8 mouse cellular contexts compared by ENCODE assay signal in the genomic region with DNA sequence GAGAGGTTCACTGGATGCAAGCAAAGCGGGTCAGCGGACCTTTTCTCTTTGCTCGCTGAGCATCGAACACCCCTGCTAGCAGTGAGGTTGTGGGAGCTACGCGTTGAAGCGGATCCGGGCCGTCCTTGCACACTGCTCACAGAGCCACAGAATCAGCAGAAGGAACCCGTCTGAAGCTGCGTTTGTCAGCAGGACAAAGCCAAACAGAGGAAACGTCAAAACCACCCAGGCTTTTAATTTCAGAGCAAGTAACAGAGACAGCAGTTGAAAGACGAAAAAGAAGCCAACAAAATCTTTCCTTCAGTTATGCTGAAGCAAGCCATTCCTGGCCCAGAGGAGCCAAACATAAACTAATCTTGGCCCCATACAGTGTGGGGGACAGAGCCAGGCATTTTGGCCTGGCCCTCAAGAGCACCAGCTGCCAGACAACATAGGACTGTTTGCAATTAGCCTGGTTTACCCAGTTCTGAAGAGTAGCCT.
DNase-seq lines count a peak whose midpoint lies in the region; ATAC-seq lines count a peak whose summit lies in the region.

No protein-coding gene starts in this region.

- H3K27me3 ChIP-seq in heart, embryonic 12.5 days (replicated peaks) = no peaks in the 10 kb centered on the region
- H3K27me3 ChIP-seq in embryonic facial prominence, embryonic 11.5 days (ENCODE audit: control insufficient read depth, insufficient read depth, low read length) = no peaks in the 10 kb centered on the region

- no peak for ATAC-seq in heart, embryonic 12.5 days (ENCODE audit: insufficient number of reproducible peaks, low FRiP score)
- peak; percentile 59; the same call in 1 of the 2 replicates for ATAC-seq in embryonic facial prominence, embryonic 11.5 days (replicated peaks; ENCODE audit: insufficient number of reproducible peaks, low FRiP score, low TSS enrichment, low read depth)

- H3K4me3 ChIP-seq in heart, embryonic 12.5 days = no peak overlapping the region
- no peak overlapping the region for H3K4me3 ChIP-seq in embryonic facial prominence, embryonic 11.5 days (ENCODE audit: low read depth, low read length)

- no peaks in the 10 kb centered on the region for H3K9me3 ChIP-seq in heart, embryonic 12.5 days (replicated peaks)
- H3K9me3 ChIP-seq in embryonic facial prominence, embryonic 11.5 days (replicated peaks; ENCODE audit: control insufficient read depth, low read length) = no peaks in the 10 kb centered on the region

- H3K4me2 ChIP-seq in heart, embryonic 12.5 days = no peak overlapping the region
- H3K4me2 ChIP-seq in embryonic facial prominence, embryonic 11.5 days (ENCODE audit: low read depth, low read length) = no peak overlapping the region

- intact Hi-C loops in heart, postnatal 10 days (cut with DNase I) = no loop called here

- H3K4me1 ChIP-seq in heart, embryonic 12.5 days (replicated peaks) = no peaks in the 10 kb centered on the region
- H3K4me1 ChIP-seq in embryonic facial prominence, embryonic 11.5 days (ENCODE audit: control insufficient read depth, insufficient read depth, low read length) = no peaks in the 10 kb centered on the region

- DNase-seq in heart, adult 11 months = peak; percentile 95
- peak; percentile 49 for DNase-seq in embryonic facial prominence, embryonic 11.5 days (ENCODE audit: low spot score)
- DNase-seq in heart, postnatal 10 days = peak; percentile 49 to 64
- DNase-seq in lung, postnatal 4 days = peak; percentile 38 to 83
- no peak for DNase-seq in thymus, postnatal 10 days (ENCODE audit: low spot score in 2 of 2)
- DNase-seq in adrenal gland, adult (ENCODE audit: inconsistent age in 2 of 2, low spot score in 1 of 2) = no peak
- no peak for DNase-seq in thymus, postnatal 0 days (ENCODE audit: low spot score)

- no peaks in the 10 kb centered on the region for H3K36me3 ChIP-seq in heart, embryonic 12.5 days
- H3K36me3 ChIP-seq in embryonic facial prominence, embryonic 11.5 days (replicated peaks; ENCODE audit: control insufficient read depth, insufficient read depth, low read depth, low read length) = no peaks in the 10 kb centered on the region

- H3K9ac ChIP-seq in heart, embryonic 12.5 days = no peak overlapping the region
- no peak overlapping the region for H3K9ac ChIP-seq in embryonic facial prominence, embryonic 11.5 days (replicated peaks; ENCODE audit: low read length)

- WGBS in heart, embryonic 12.5 days = 61% methylated on average over 13 of the region's 13 CpGs
- WGBS in embryonic facial prominence, embryonic 11.5 days = 32% methylated on average over 13 of the region's 13 CpGs

- H3K27ac ChIP-seq in heart, embryonic 12.5 days (ENCODE audit: poor library complexity, severe bottlenecking) = no peak overlapping the region
- H3K27ac ChIP-seq in embryonic facial prominence, embryonic 11.5 days (replicated peaks; ENCODE audit: low read depth, low read length) = 0 out of 2 replicates have a peak overlapping the region, but pooled peaks have one; percentile 11

Comparison
In these comparisons a context has a peak if more than half of its experiments do, and no peak if none do; other contexts are left out.
1. DNase-seq: peak in heart, adult 11 months (single experiment), embryonic facial prominence, embryonic 11.5 days (single experiment), heart, postnatal 10 days (2 of 2) and lung, postnatal 4 days (2 of 2); none in thymus, postnatal 10 days (0 of 2), adrenal gland, adult (0 of 2) and thymus, postnatal 0 days (single experiment).